Mouse (Mus musculus): ENCODE measurements around the gene Wscd2.

DNA sequence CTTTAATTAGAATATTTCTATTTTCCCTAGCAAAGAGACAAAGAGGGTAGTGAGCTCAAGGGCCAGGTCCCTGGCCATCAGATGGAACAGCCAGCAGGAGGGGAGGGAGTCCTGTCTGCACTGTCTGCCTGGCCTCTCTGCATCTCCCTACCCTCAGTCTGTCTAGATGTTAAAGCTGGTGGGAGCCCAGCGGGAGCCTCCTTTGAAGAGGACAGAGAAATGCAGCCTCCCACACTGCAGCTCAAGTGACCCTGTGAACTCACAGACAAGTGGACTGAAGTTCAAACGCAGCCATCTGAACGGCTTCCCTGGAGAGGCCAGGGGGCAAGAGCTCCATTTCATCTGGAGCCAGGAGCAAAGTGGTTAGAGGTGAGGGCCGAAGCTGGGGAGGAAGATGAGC, 36.8 kb upstream of the Wscd2 start:
- no peak for TF ChIP-seq TCF12 (IDR thresholded peaks at IDR 0.05; ENCODE audit: insufficient read depth, poor library complexity, severe bottlenecking)
- TF ChIP-seq MAX (IDR thresholded peaks at IDR 0.05; ENCODE audit: low read depth) = no peak
- TF ChIP-seq POLR2A (IDR thresholded peaks at IDR 0.05; ENCODE audit: insufficient read length, low read depth) = no peak
- TF ChIP-seq TCF3 (IDR thresholded peaks at IDR 0.05; ENCODE audit: insufficient read length, low read depth) = no peak
- TF ChIP-seq MYOD1 (IDR thresholded peaks at IDR 0.05; ENCODE audit: control insufficient read depth in 1 of 3, insufficient read length in 2 of 3, low read depth in 2 of 3) = no peak
- TF ChIP-seq E2F4 (IDR thresholded peaks at IDR 0.05; ENCODE audit: insufficient read depth) = no peak
- TF ChIP-seq MYOG (IDR thresholded peaks at IDR 0.05; ENCODE audit: control insufficient read depth in 1 of 3, insufficient read depth in 1 of 3, insufficient read length in 2 of 3, low read depth in 2 of 3) = no peak
- no peak for TF ChIP-seq USF1 (IDR thresholded peaks at IDR 0.05; ENCODE audit: low read depth)
- TF ChIP-seq REST (IDR thresholded peaks at IDR 0.05; ENCODE audit: insufficient read depth, insufficient read length) = no peak
- no peak for TF ChIP-seq CEBPB (IDR thresholded peaks at IDR 0.05; ENCODE audit: insufficient read depth, poor library complexity, severe bottlenecking)
- no peak for TF ChIP-seq POLR2AphosphoS2 (IDR thresholded peaks at IDR 0.05; ENCODE audit: insufficient read length, low read depth)
- no peak for TF ChIP-seq SRF (IDR thresholded peaks at IDR 0.05; ENCODE audit: control insufficient read depth, insufficient read length, low read depth)
